Mouse (Mus musculus): ENCODE measurements around the gene Prpf19. TPM values are rescaled to one million over a fixed set of nuclear protein-coding genes. Genes with fewer than 3 reads are reported as not detected.

The Prpf19 gene
- total RNA-seq, 2 experiments from 2014 or later: 198 to 199 TPM

Other genes with a start within 250 kb of the Prpf19 start
- not detected for gene Pga5, start 217.2 kb upstream of the Prpf19 start, total RNA-seq (2021)
- gene Vps37c, start 206.5 kb upstream of the Prpf19 start, total RNA-seq (2021): 10 to 100 TPM; 25.2 to 27.6 TPM
- under 1 TPM in 1 of 2 experiments, not detected in 1; 0.30 TPM for gene Cd5, start 156.2 kb upstream of the Prpf19 start, total RNA-seq (2021)
- under 1 TPM; 0.19 to 0.20 TPM for gene Cd6, start 65.2 kb upstream of the Prpf19 start, total RNA-seq (2021)
- gene Slc15a3, start 55.5 kb upstream of the Prpf19 start, total RNA-seq (2021): 1 to 10 TPM; 1.1 to 1.6 TPM
- gene Tmem132a, start 25.3 kb upstream of the Prpf19 start, total RNA-seq (2021): 100 to 1,000 TPM; 272 to 282 TPM
- gene Tmem109, start 13.2 kb upstream of the Prpf19 start, total RNA-seq (2021): 10 to 100 TPM; 38.3 to 43.9 TPM
- not detected for gene Zp1, start 25.4 kb downstream of the Prpf19 start, total RNA-seq (2021)
- under 1 TPM; 0.21 to 0.34 TPM for gene Ptgdr2, start 41.9 kb downstream of the Prpf19 start, total RNA-seq (2021)
- gene Ccdc86, start 54.0 kb downstream of the Prpf19 start, total RNA-seq (2021): 10 to 100 TPM in 1 of 2 experiments, 1 to 10 TPM in 1; 9.6 to 10.2 TPM
- gene Ms4a10, start 79.4 kb downstream of the Prpf19 start, total RNA-seq (2021): not detected
- gene Ms4a15, start 98.0 kb downstream of the Prpf19 start, total RNA-seq (2021): not detected
- gene Ms4a18, start 122.8 kb downstream of the Prpf19 start, total RNA-seq (2021): not detected
- gene Ms4a8a, start 185.9 kb downstream of the Prpf19 start, total RNA-seq (2021): under 1 TPM in 1 of 2 experiments, not detected in 1; 0.43 TPM
- not detected for gene 1700017D01Rik, start 235.6 kb downstream of the Prpf19 start, total RNA-seq (2021)